Mouse (Mus musculus) lung, postnatal 0 days (tissue): ENCODE measurements around the gene Runx3.
A peak's percentile ranks its signal among the peaks of the same experiment; 100 is the strongest.

Experiments used
- CTCF ChIP-seq: IDR thresholded peaks from 2 replicates; pipeline ENCODE4 v1.5.1; 2016; ENCODE audit warnings: antibody characterized with exemption, mild to moderate bottlenecking
- EP300 ChIP-seq: IDR thresholded peaks from 2 replicates; pipeline ENCODE4 v1.6.1; 2016; ENCODE audit warnings: antibody characterized with exemption, mild to moderate bottlenecking, control low read depth

DNA sequence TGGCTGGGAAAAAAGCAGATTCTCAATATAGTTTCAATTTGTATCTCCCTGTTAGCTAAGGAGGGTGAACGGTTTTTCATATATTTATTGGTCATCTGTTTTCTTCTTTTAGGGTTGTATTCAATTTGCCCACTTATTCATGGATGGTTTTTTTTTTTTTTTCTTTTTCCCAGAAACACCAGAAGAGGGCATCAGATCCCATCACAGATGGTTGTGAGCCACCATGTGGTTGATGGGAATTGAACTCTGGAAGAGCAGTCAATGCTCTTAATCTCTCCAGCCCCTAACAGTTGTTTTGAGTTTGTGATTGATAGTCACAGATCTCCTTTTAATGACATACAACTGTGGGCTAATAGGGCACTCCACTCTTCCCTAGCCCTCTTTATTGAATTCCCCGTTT lies 89.4 kb downstream of the Runx3 start:
- TF ChIP-seq CTCF (peak; percentile 4; the same call in 1 of the 2 replicates), EP300 (no peak)
